Mouse (Mus musculus) CH12.LX (cell line): ENCODE measurements around the gene Tspan17. TPM values are rescaled to one million over a fixed set of nuclear protein-coding genes. Genes with fewer than 3 reads are reported as not detected.
A peak's percentile ranks its signal among the peaks of the same experiment; 100 is the strongest.

Experiments used
- DNase-seq: peaks from one replicate; pipeline ENCODE4 v3.0.0-alpha.2; 2013; ENCODE audit errors: extremely low read depth
- H3K27ac ChIP-seq: 2 replicates; pipeline ENCODE4 v1.5.1; 2012; ENCODE audit warnings: low read depth, mild to moderate bottlenecking, control low read depth, moderate library complexity; ENCODE audit not compliant: insufficient read depth
- H3K27me3 ChIP-seq: replicated peaks from 2 replicates; pipeline ENCODE3; 2012; ENCODE audit warnings: inconsistent platforms
- H3K36me3 ChIP-seq, 2 experiments: replicated peaks in 1 of 2; 2 replicates each; pipeline versions ENCODE3 to v1.6.1; 2012; ENCODE audit warnings: inconsistent platforms in 1 of 2, low read length in 1 of 2, mild to moderate bottlenecking in 1 of 2, mixed read lengths in 1 of 2, moderate library complexity in 1 of 2; ENCODE audit not compliant: control insufficient read depth in 1 of 2, insufficient read depth in 1 of 2
- H3K4me1 ChIP-seq, 2 experiments: 2 replicates each; pipeline ENCODE4 v1.6.1; 2012; ENCODE audit warnings: inconsistent platforms in 1 of 2, moderate library complexity in 1 of 2; ENCODE audit not compliant: insufficient read depth in 2 of 2, control insufficient read depth in 1 of 2
- H3K4me2 ChIP-seq: 2 replicates; pipeline ENCODE4 v1.6.1; 2012; ENCODE audit warnings: low read depth, mild to moderate bottlenecking, control low read depth; ENCODE audit not compliant: poor library complexity, insufficient read depth, severe bottlenecking
- H3K4me3 ChIP-seq, 3 experiments: fragments of 150-350 bp in 1 of 3; sonication (generic) in 1 of 3; replicated peaks in 1 of 3; 2 replicates each; pipeline versions ENCODE3 to v1.5.1; 2011 to 2012; ENCODE audit warnings: low read depth in 2 of 3, low read length in 2 of 3, mild to moderate bottlenecking in 2 of 3, moderate library complexity in 2 of 3, control low read depth in 1 of 3, improper control_type of control experiment in 1 of 3, inconsistent platforms in 1 of 3, mixed read lengths in 1 of 3; ENCODE audit not compliant: poor library complexity in 1 of 3
- H3K79me2 ChIP-seq: replicated peaks from 2 replicates; pipeline ENCODE4 v1.6.1; 2012; ENCODE audit warnings: mild to moderate bottlenecking, moderate library complexity; ENCODE audit not compliant: control insufficient read depth, poor library complexity, insufficient read depth, severe bottlenecking; ENCODE audit errors: extremely low read depth
- H3K9ac ChIP-seq: 2 replicates; pipeline ENCODE4 v1.6.1; 2012; ENCODE audit warnings: low read depth, mild to moderate bottlenecking, control low read depth, moderate library complexity; ENCODE audit not compliant: insufficient read depth
- H3K9me3 ChIP-seq: replicated peaks from 2 replicates; pipeline ENCODE3; 2012; ENCODE audit warnings: low read length, inconsistent platforms, mixed read lengths
- BHLHE40 ChIP-seq: IDR thresholded peaks from 2 replicates; pipeline ENCODE4 v1.6.1; 2011; ENCODE audit warnings: mild to moderate bottlenecking, low read depth, low read length, improper control_type of control experiment
- CHD2 ChIP-seq: IDR thresholded peaks from 2 replicates; pipeline ENCODE4 v1.6.1; 2011; ENCODE audit warnings: low read length, improper control_type of control experiment
- CTCF ChIP-seq, 2 experiments: IDR thresholded peaks in 1 of 2; conservative IDR thresholded peaks in 1 of 2; 2 replicates each; pipeline ENCODE4 v1.5.1; 2011 to 2012; ENCODE audit warnings: low read depth in 2 of 2, low read length in 2 of 2, improper control_type of control experiment in 1 of 2, inconsistent platforms in 1 of 2, mild to moderate bottlenecking in 1 of 2, moderate library complexity in 1 of 2
- E2F4 ChIP-seq: IDR thresholded peaks from 2 replicates; pipeline ENCODE4 v1.6.1; 2011; ENCODE audit warnings: low read depth, low read length, improper control_type of control experiment; ENCODE audit not compliant: insufficient replicate concordance
- ELF1 ChIP-seq: IDR thresholded peaks from 2 replicates; pipeline ENCODE4 v1.6.1; 2014; ENCODE audit warnings: low read depth, mild to moderate bottlenecking, inconsistent platforms, low read length, improper control_type of control experiment
- HCFC1 ChIP-seq: IDR thresholded peaks from 2 replicates; pipeline ENCODE4 v1.6.1; 2012; ENCODE audit warnings: low read depth, mild to moderate bottlenecking, inconsistent platforms, low read length, improper control_type of control experiment
- IRF4 ChIP-seq: IDR thresholded peaks from 2 replicates; pipeline ENCODE4 v1.6.1; 2014; ENCODE audit warnings: low read depth, mild to moderate bottlenecking, inconsistent platforms, low read length, improper control_type of control experiment
- MAX ChIP-seq: IDR thresholded peaks from 2 replicates; pipeline ENCODE4 v1.6.1; 2011; ENCODE audit warnings: low read length, improper control_type of control experiment
- MAZ ChIP-seq: IDR thresholded peaks from 2 replicates; pipeline ENCODE4 v1.6.1; 2012; ENCODE audit warnings: low read depth, mild to moderate bottlenecking, inconsistent platforms, low read length, improper control_type of control experiment, moderate library complexity
- MXI1 ChIP-seq: IDR thresholded peaks from 2 replicates; pipeline ENCODE4 v1.6.1; 2011; ENCODE audit warnings: mild to moderate bottlenecking, low read depth, low read length, improper control_type of control experiment
- MYC ChIP-seq: IDR thresholded peaks from 2 replicates; pipeline ENCODE4 v1.6.1; 2011; ENCODE audit warnings: low read depth, mild to moderate bottlenecking, improper control_type of control experiment, low read length
- NRF1 ChIP-seq: IDR thresholded peaks from 2 replicates; pipeline ENCODE4 v1.6.1; 2014; ENCODE audit warnings: low read depth, mild to moderate bottlenecking, inconsistent platforms, low read length, improper control_type of control experiment, moderate library complexity
- POLR2AphosphoS2 ChIP-seq: IDR thresholded peaks from 2 replicates; pipeline ENCODE4 v1.6.1; 2011; ENCODE audit warnings: low read depth, low read length, improper control_type of control experiment
- RAD21 ChIP-seq: IDR thresholded peaks from 2 replicates; pipeline ENCODE4 v1.6.1; 2011; ENCODE audit warnings: low read depth, mild to moderate bottlenecking, low read length, improper control_type of control experiment, moderate library complexity
- RCOR1 ChIP-seq: conservative IDR thresholded peaks from 2 replicates; pipeline ENCODE4 v1.6.1; 2012; ENCODE audit warnings: low read depth, mild to moderate bottlenecking, inconsistent platforms, low read length, improper control_type of control experiment
- TBP ChIP-seq: conservative IDR thresholded peaks from 2 replicates; pipeline ENCODE4 v1.6.1; 2011; ENCODE audit warnings: low read depth, low read length, improper control_type of control experiment
- TCF12 ChIP-seq: IDR thresholded peaks from 2 replicates; pipeline ENCODE4 v1.6.1; 2014; ENCODE audit warnings: low read depth, mild to moderate bottlenecking, inconsistent platforms, low read length, improper control_type of control experiment
- USF2 ChIP-seq: conservative IDR thresholded peaks from 2 replicates; pipeline ENCODE4 v1.6.1; 2011; ENCODE audit warnings: low read depth, low read length, improper control_type of control experiment
- ZC3H11A ChIP-seq: IDR thresholded peaks from 2 replicates; pipeline ENCODE4 v1.6.1; 2012; ENCODE audit warnings: low read depth, mild to moderate bottlenecking, inconsistent platforms, low read length, improper control_type of control experiment
- ZMIZ1 ChIP-seq: IDR thresholded peaks from 2 replicates; pipeline ENCODE4 v1.6.1; 2012; ENCODE audit warnings: low read depth, mild to moderate bottlenecking, inconsistent platforms, low read length, improper control_type of control experiment
- ZNF384 ChIP-seq: IDR thresholded peaks from 2 replicates; pipeline ENCODE4 v1.6.1; 2012; ENCODE audit warnings: low read depth, low read length, improper control_type of control experiment, inconsistent platforms
- dilution Hi-C: fragments of 300-500 bp; cut with MboI; formaldehyde crosslinking; loops from 2 replicates; pipeline ENCODE4 v1.14.3; 2020; ENCODE audit warnings: low sequenced_read_pairs; ENCODE audit not compliant: extremely low pct_unique_long_range_greater_than_20kb, extremely low pct_ligation_motif_present
- in situ Hi-C: fragments of 300-500 bp; cut with MboI; formaldehyde crosslinking; loops from 3 replicates; pipeline ENCODE4 v1.14.3; 2019; ENCODE audit warnings: low sequenced_read_pairs, low pct_ligation_motif_present, low pct_unique_long_range_greater_than_20kb, mixed read lengths
- polyA plus RNA-seq: library from polyadenylated mRNA; unstranded; fragments of >175 nt; gene quantifications from 2 replicates; pipeline ENCODE4 v1.2.1, GENCODE M21; 2012; ENCODE audit warnings: low read depth; ENCODE audit not compliant: insufficient read length
- total RNA-seq, 2 experiments: library from RNA; depleted of rRNA; stranded (reverse); fragments of 300-350 nt in 1 of 2; fragments of >200 nt in 1 of 2; gene quantifications; 2 replicates each; pipeline ENCODE4 v1.2.3; 2012 to 2014

Tspan17 gene
- total and polyA plus RNA-seq, 3 experiments, result 0.61 to 0.68 TPM; not detected in 1

DNA sequence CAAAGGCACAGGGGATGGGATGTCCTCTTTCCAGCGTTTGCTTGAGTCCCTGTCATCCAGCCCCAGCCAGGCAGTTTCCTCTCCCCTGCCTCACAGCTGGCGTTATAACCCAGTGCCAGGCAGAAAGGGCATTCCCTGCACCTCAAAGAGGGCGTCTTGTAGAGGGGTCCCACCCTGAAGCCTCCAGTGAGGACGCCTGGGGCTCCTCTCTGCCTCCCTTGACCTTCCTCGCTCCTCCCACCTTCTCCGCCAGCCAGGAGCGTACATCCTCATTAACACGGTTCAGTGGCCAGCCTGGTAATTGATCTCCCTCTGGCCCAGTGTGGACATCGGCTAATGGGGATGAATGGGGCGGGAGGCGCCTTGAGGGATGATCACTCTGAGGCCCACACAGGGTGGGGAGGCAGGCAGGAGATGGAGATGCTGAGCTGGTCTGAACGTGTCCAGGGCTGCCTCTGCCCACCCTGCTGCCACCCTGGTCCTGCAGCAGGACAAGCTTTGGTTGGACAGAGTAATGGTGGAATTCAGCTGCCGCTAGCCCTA is 17.3 kb downstream of the Tspan17 start:
- Histone ChIP-seq H3K27me3 (peaks cover 66% of the 10 kb centered on the region), H3K9ac (no peak overlapping the region), H3K27ac (no peak overlapping the region), H3K4me1 (no peaks in the 10 kb centered on the region), H3K9me3 (peaks cover 6% of the 10 kb centered on the region), H3K4me2 (no peak overlapping the region), H3K4me3 (no peak overlapping the region), H3K79me2 (no peaks in the 10 kb centered on the region), H3K36me3 (no peaks in the 10 kb centered on the region)
- in situ Hi-C loops, result loop anchor here (5.0 kb wide), 1 partner anchor 151 kb away; no protein-coding TSS in a partner anchor
- TF ChIP-seq BHLHE40, result no peak
- no peak for TF ChIP-seq RCOR1
- TF ChIP-seq RAD21, result no peak
- TF ChIP-seq E2F4, result no peak
- no peak for TF ChIP-seq ELF1
- TF ChIP-seq MAZ, result no peak
- TF ChIP-seq CTCF (conservative IDR thresholded peaks at IDR 0.05 in 1 of 2, IDR thresholded peaks at IDR 0.05 in 1 of 2; ENCODE audit: low read depth in 2 of 2, low read length in 2 of 2), result no peak
- TF ChIP-seq MYC, result no peak
- no peak for TF ChIP-seq TCF12
- TF ChIP-seq IRF4, result no peak
- no peak for TF ChIP-seq HCFC1
- TF ChIP-seq CHD2, result no peak
- no peak for TF ChIP-seq NRF1
- no peak for TF ChIP-seq ZC3H11A
- no peak for TF ChIP-seq TBP
- no peak for TF ChIP-seq USF2
- no peak for TF ChIP-seq ZNF384
- no peak for TF ChIP-seq POLR2AphosphoS2
- TF ChIP-seq MXI1, result no peak
- TF ChIP-seq MAX, result no peak
- no peak for DNase-seq
- dilution Hi-C loops, result no loop called here

DNA sequence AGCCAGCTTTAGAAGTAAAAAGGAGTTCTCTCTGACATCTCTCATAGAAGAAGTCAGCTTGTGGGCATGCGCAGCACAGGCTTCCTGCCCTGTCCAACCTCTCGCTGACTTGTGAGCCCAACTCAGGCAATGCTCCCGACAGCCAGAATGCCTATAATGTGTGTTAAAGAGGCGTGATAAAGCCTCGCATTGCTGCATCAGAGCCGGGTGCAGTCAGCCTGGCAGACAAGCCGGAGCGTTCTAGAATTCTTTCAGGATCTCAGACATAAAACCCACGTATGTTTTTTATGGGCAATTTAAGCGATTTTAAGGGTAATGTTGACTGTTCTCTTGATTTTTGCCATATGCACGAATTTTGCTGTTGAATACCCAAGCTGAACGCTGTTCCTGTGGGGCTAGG is 18.9 kb downstream of the Tspan17 start:
- Histone ChIP-seq H3K9me3 (peaks cover 3% of the 10 kb centered on the region), H3K4me1 (no peaks in the 10 kb centered on the region), H3K27me3 (peaks cover 64% of the 10 kb centered on the region), H3K4me2 (no peak overlapping the region), H3K79me2 (no peaks in the 10 kb centered on the region), H3K9ac (no peak overlapping the region), H3K27ac (no peak overlapping the region), H3K36me3 (no peaks in the 10 kb centered on the region), H3K4me3 (no peak overlapping the region)
- no peak for DNase-seq
- in situ Hi-C loops, result loop anchor here (5.0 kb wide), 1 partner anchor 149 kb away; no protein-coding TSS in a partner anchor
- dilution Hi-C loops, result no loop called here
- TF ChIP-seq ZNF384 (no peak), NRF1 (peak; percentile 39; the same call in 1 of the 2 replicates), ZMIZ1 (no peak)
